Mouse (Mus musculus): ENCODE results near the gene Rnf223.

GRCm38 (mm10) chr4:156135801-156136200 is 5.5 kb downstream of the Rnf223 start:
- TF ChIP-seq CTCF (IDR thresholded peaks at IDR 0.05; ENCODE audit: low read depth) (no peak), EP300 (IDR thresholded peaks at IDR 0.05; ENCODE audit: low read depth) (no peak)
